Mouse (Mus musculus) right cerebral cortex, postnatal 36 days (tissue): ENCODE measurements around the gene Nedd8.
A peak's percentile ranks its signal among the peaks of the same experiment; 100 is the strongest.

Source experiments
- DNase-seq, 2 experiments: peaks; one replicate each; pipeline ENCODE4 v3.0.0; 2022; ENCODE audit warnings: low spot score in 2 of 2, mixed read lengths in 1 of 2

The Nedd8 gene

GRCm38 (mm10) chr14:55671833-55672740 is at the start of gene Nedd8, which contains the start of gene Gmpr2:
Gene Nedd8, minus strand, starts transcription at chr14:55672124.
Gene Gmpr2, plus strand, starts transcription at chr14:55671941.
- peak; percentile 95 to 98 for DNase-seq

DNA sequence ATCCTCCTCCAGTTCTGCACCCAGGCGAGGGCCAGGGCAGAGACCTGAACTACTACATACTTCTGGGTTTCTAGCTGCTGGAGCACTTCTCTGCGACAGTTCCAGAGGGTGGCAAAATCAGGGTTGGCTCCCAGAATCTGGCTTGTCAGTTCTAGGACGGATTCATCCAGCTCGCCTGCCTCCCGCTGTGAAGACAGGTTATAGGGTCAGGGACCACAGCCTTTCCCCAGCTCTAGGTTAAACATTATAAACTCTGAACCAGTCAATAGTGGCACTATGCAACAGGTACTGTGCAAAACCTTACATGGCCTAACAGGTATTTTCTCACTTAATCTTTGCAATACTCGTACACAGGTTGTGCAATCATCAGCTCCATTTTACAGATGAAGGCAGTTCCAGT is 49.2 kb upstream of the Nedd8 start:
- DNase-seq, result no peak

GRCm38 (mm10) chr14:55720666-55721065 is 48.7 kb upstream of the Nedd8 start:
- DNase-seq, result no peak

- DNase-seq, result no peak
Measured at GRCm38 (mm10) chr14:55719737-55720136, 47.8 kb upstream of the Nedd8 start.

GRCm38 (mm10) chr14:55716884-55717283 is 45.0 kb upstream of the Nedd8 start:
- DNase-seq, result no peak

DNA sequence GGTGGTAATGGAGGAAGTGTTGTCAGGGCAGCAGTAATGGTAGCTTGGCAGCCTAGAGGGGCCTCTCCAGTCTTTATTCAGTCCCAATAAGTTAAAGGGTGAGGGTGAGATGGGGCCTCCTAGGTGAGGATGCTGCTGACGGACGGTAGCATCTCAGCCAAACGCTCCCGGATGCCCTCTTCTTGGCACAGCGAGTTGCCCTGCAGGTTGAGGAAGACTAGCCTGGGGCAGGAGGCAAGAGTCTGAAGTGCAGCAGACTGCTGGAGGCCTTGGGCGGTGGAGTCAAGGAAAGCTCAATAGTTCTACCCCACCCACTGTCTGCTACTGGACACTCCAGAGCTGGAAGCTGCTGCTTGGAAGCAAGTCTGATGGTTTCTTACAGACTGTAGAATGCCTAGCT is 44.3 kb upstream of the Nedd8 start:
- no peak for DNase-seq

DNA sequence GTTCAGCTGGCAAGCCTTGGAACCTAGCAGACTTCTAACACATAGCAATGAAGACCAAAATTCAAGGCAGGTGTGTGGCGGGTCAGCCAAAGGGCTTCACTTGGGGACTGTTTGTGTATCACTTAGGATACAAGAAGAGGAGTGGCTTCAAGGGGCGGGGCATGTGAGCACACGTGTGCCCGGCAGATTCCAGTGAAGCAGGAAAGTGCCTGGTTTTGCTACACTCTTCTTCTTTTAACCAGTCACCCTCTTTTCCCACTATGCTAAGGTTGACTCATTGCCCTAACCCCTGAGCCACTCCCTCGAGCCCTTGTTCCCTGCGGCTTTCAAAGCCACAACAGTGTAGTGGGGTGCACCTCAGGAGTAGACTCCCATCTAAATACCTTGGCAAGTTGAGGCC is 43.0 kb upstream of the Nedd8 start:
- no peak for DNase-seq

DNA sequence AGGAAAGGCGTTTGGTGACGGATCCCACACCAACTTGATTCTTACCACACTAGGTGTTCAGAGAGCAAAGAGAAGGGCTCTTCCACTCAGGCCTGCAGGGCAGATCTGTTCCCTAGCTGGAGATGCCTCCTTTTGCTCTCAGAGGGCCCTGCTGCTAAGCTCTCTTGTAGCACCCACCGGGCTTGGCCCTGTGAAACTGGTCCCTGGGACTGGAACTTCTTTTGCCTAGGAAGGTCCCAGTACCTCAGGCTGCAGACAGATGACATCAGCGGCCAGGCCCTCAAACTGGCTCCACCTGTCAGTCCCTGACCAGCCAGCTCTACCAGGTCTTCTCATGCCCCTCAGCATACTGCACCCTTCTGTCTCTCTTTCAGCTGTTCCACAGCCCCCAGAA is 41.8 kb upstream of the Nedd8 start, which contains the start of gene Tgm1:
TSS of gene Tgm1 (minus strand) at position 198 of the 394 bp plus-strand sequence.
- no peak for DNase-seq

DNA sequence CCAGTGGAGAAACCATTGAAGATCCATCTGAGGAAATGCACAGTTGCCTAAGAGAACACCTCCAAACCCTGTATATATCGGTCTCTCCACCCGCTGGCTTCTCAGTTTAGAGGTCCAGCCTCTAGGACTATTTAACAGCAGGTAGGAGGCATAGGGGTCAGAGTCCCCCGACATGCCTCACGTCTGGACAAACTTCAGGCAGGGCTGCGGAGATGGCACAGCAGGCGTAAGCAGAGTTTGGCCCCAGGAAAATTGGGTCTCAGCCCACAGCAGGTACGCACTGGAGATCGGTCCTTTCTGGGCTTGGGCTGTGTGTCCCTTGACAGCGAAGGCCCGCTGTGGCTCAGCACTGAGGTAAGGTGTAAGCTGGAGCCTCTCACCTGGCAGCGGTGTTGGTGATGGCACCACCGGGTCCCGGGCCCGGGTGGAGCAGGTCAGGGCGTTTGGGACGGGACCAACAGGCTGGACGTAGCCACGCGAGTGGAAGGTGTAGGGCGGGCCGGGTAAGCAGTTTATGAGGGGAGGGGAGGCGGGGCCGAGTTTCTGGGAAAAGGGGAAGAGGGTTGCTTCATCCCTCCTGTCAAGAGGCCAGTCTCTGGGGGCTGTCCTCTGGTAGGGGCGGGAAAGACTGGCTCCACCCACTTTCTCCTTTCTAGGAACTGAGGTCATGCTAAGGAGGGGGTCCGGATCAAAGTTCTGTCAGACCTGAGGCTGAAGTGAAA is 41.2 kb upstream of the Nedd8 start:
- no peak for DNase-seq

GRCm38 (mm10) chr14:55711786-55712185 is 39.9 kb upstream of the Nedd8 start:
- no peak for DNase-seq

DNA sequence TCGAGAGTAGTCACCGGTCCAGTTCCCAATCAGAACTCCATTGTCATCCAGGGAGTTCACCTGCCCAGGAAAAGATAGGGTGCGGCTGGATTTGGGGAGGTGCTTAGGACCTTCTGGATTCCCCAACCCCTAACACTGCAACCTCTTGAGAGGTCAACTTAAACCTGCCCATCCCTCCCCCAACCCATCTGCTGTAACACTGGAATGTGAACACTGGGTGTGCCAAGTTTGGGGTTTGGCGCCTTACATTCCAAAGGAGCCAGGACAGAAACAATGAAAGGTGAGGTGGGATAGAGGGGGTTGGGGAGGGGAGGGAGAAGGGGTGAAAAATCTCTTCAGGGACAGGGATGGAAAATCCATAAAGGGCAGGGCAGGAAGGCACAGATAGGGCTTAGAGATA is 37.6 kb upstream of the Nedd8 start:
- DNase-seq, result no peak

DNA sequence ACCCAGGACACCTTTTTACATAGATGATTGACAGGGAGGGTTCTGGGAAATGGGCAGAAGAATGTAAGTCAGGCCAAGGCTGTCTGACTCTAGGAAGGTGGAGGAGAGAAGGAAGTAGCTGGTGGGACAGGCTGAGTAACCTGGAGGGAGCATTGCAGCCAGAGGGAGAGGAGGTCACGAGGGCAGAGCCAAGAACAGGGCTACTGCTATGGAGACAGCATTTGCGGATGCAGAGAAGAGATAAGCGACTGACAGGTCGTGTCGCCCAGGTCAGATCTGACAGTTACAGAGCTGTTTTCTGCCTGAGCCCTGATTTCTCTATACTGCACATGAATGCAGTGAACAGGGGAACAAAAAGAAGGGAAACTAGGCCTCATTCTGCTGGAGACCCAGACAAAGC is 35.5 kb upstream of the Nedd8 start:
- DNase-seq, result no peak

- DNase-seq, result no peak
Measured at GRCm38 (mm10) chr14:55706051-55706600, 34.2 kb upstream of the Nedd8 start.

GRCm38 (mm10) chr14:55702761-55703160 is 30.8 kb upstream of the Nedd8 start:
- DNase-seq, result no peak

- no peak for DNase-seq
Measured at GRCm38 (mm10) chr14:55701131-55701530, 29.2 kb upstream of the Nedd8 start.

- no peak for DNase-seq
Measured at GRCm38 (mm10) chr14:55697226-55697625, 25.3 kb upstream of the Nedd8 start.

- DNase-seq, result no peak
Measured at GRCm38 (mm10) chr14:55689433-55689832, 17.5 kb upstream of the Nedd8 start.

GRCm38 (mm10) chr14:55682118-55682493 is 10.2 kb upstream of the Nedd8 start:
- DNase-seq, result no peak

DNA sequence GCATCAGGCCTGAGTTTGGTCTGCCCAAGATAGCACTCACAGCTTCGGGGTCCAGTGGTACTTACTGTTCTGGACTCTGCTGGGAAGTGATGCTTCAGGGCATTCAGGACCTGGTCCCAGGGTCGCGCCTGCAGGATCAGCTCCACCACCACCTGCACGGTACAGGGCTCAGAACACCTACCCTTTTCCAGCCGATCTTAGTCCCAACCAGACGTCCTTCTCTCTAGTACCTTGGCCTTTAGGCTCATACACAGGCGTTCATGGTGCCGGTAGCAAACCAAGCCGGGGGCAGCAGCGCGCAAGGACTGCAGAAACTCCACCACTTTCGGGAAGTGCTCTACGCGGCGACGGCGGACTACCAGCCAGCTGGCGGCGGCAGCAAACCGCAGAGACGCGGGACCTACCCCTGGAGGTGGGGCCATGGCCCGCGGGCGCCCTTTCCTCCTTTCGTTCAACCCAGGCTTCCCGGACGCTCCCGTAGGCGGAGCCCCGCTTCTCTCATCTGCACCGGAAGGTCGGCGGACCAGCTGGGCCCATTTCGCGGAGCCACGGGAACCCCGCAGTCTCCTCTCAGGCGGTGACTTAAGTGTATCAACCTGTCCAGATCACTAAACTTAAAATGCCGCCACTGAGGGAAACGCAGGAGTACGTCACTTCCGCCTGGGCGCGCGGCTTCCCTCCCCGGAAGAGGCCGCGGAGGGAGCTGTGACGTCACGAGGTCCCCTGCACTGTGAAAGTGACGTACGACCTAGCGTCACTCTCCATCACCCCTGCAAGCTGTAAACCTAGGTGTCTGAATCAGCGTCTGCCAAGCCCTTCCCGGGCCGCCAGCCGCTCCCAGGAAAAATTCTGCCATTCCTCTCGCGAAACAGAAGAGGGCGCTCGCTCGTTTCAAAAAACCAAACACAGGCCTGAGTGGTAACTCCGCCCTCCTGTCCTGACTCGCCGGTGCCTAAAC is 9.5 kb upstream of the Nedd8 start, which contains the start of gene Tinf2:
TSS of gene Tinf2 (minus strand) at position 661 of the 958 bp plus-strand sequence.
- peak; percentile 94 to 97 for DNase-seq

GRCm38 (mm10) chr14:55677615-55678014 is 5.7 kb upstream of the Nedd8 start:
- DNase-seq, result no peak

GRCm38 (mm10) chr14:55672741-55673060 is 777 bp upstream of the Nedd8 start:
- DNase-seq, result no peak
